Mouse (Mus musculus): ENCODE data around the gene Zfp36. TPM values are rescaled to one million over a fixed set of nuclear protein-coding genes. Genes with fewer than 3 reads are reported as not detected.
A peak's percentile ranks its signal among the peaks of the same experiment; 100 is the strongest.

The Zfp36 gene
- polyA plus RNA-seq, 1 experiment from 2014 or later: 10.8 TPM

GRCm38 (mm10) chr7:28339213-28339917, 40.7 kb downstream of the Zfp36 start:
- H3K27ac ChIP-seq (ENCODE audit: low read length): peak overlapping the region; percentile 97
- peaks cover 26% of the 10 kb centered on the region for H3K4me1 ChIP-seq (ENCODE audit: control insufficient read depth, low read depth, low read length)
- no peaks in the 10 kb centered on the region for H3K27me3 ChIP-seq (ENCODE audit: control insufficient read depth, insufficient read depth, low read depth, low read length)
- peak overlapping the region; percentile 99 for H3K4me3 ChIP-seq (ENCODE audit: low read depth, low read length)
- no peaks in the 10 kb centered on the region for H3K9me3 ChIP-seq (replicated peaks; ENCODE audit: control insufficient read depth, low read length)
- peak overlapping the region; percentile 87 for H3K4me2 ChIP-seq (ENCODE audit: low read depth, low read length)
- no peaks in the 10 kb centered on the region; the same call in 1 of the 2 replicates for H3K36me3 ChIP-seq (ENCODE audit: control insufficient read depth, insufficient read depth)
- WGBS (ENCODE audit: insufficient replicate concordance): 31% methylated on average over 19 of the region's 19 CpGs
- ATAC-seq (ENCODE audit: low read depth): no peak
- peak overlapping the region; percentile 69 for H3K9ac ChIP-seq (ENCODE audit: low read depth, low read length)

DNA sequence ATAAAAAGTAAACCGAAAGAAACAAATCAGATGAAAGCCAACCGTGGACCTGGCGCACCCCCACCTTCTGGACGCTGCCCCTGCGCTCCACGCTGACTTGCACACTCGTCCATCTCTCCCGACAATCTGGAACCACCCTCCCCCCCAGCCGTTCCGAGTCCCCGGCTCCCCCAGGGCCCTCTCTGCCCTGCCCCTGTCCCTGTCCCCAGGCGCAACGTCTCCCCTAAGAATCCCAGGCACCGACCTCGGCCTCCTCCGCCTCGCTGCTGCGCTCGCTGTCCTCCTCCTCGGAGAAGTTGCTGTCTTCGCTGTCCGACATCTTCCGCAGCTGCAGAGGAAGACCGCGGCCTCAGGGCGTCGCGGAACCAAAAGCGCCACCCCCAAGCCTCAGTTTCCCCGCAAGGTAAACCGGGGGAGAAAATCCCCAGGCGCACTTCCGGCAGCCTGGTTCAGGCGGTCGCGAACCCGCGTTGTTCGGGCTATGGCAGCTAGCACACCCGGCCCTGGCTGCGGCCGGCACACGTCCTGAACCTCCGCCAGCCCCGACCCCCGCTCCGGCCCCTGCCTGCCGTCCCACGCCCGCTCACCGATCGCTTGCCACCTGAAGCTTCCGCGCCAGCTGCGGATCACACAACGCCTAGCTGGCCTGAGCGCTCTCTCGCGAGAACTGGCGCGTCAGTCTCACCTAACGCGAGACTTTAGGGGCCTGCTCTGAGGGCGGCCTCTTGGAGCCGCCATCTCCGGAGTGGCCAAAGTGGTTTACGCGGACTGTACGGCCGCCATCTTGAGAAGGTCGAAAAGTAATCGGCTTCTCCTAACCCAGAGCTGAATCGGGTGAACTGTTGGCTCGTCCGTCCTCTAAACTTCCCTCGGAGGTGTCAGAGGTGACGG, 41.7 kb downstream of the Zfp36 start, which contains the start of gene Supt5:
TSS of gene Supt5 (minus strand) at position 639 of the 891 bp plus-strand sequence.
- ATAC-seq (ENCODE audit: low read depth): peak; percentile 97
- H3K27ac ChIP-seq (ENCODE audit: low read length): peak within 1 kb of the TSS; percentile 97

DNA sequence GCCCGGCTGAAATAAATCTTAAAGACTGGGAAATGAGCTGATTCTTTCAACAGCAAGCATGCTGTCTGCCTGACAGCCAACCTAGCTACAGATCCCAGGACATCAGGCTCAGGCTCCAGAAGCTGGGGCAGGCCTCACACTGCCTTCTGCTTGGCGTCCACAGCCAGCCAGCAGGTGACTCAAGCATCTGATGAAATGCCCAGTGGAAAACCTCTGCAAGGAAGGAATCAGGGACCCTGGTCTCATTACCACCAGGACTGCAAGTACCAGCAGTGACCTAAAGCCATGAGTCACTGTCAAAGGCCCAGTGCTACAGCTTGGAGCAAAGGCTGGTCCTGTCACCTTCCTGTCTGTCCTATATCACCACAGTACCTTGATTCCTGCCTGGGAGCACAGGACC, 44.6 kb downstream of the Zfp36 start:
- Histone ChIP-seq H3K27ac (ENCODE audit: low read length) (no peak overlapping the region), H3K9me3 (replicated peaks; ENCODE audit: control insufficient read depth, low read length) (no peaks in the 10 kb centered on the region), H3K27me3 (ENCODE audit: control insufficient read depth, insufficient read depth, low read depth, low read length) (no peaks in the 10 kb centered on the region), H3K4me2 (ENCODE audit: low read depth, low read length) (no peak overlapping the region), H3K4me1 (ENCODE audit: control insufficient read depth, low read depth, low read length) (peaks cover 15% of the 10 kb centered on the region), H3K4me3 (ENCODE audit: low read depth, low read length) (no peak overlapping the region), H3K9ac (ENCODE audit: low read depth, low read length) (no peak overlapping the region), H3K36me3 (ENCODE audit: control insufficient read depth, insufficient read depth) (peaks cover 9% of the 10 kb centered on the region)
- no peak for ATAC-seq (ENCODE audit: low read depth)
- WGBS (ENCODE audit: insufficient replicate concordance): 82% methylated on average over 2 of the region's 2 CpGs

More for the DNA sequence above, 41.7 kb downstream of the Zfp36 start, which contains the start of gene Supt5:
- Histone ChIP-seq H3K4me1 (ENCODE audit: control insufficient read depth, low read depth, low read length) (peaks cover 26% of the 10 kb centered on the region), H3K9me3 (replicated peaks; ENCODE audit: control insufficient read depth, low read length) (no peaks in the 10 kb centered on the region), H3K9ac (ENCODE audit: low read depth, low read length) (peak within 1 kb of the TSS; percentile 97), H3K36me3 (ENCODE audit: control insufficient read depth, insufficient read depth) (no peaks in the 10 kb centered on the region; the same call in 1 of the 2 replicates), H3K4me3 (ENCODE audit: low read depth, low read length) (peak within 1 kb of the TSS; percentile 99), H3K4me2 (ENCODE audit: low read depth, low read length) (peak within 1 kb of the TSS; percentile 87), H3K27me3 (ENCODE audit: control insufficient read depth, insufficient read depth, low read depth, low read length) (no peaks in the 10 kb centered on the region)
- under 1% methylated on average over 77 of the region's 77 CpGs for WGBS (ENCODE audit: insufficient replicate concordance)

GRCm38 (mm10) chr7:28334534-28334933, 45.5 kb downstream of the Zfp36 start:
- H3K27me3 ChIP-seq (ENCODE audit: control insufficient read depth, insufficient read depth, low read depth, low read length): no peaks in the 10 kb centered on the region
- no peak overlapping the region for H3K27ac ChIP-seq (ENCODE audit: low read length)
- no peak overlapping the region for H3K4me3 ChIP-seq (ENCODE audit: low read depth, low read length)
- H3K9ac ChIP-seq (ENCODE audit: low read depth, low read length): no peak overlapping the region
- H3K9me3 ChIP-seq (replicated peaks; ENCODE audit: control insufficient read depth, low read length): no peaks in the 10 kb centered on the region
- H3K4me2 ChIP-seq (ENCODE audit: low read depth, low read length): no peak overlapping the region
- ATAC-seq (ENCODE audit: low read depth): no peak
- 80% methylated on average over 4 of the region's 4 CpGs for WGBS (ENCODE audit: insufficient replicate concordance)
- peaks cover 15% of the 10 kb centered on the region for H3K36me3 ChIP-seq (ENCODE audit: control insufficient read depth, insufficient read depth)
- peaks cover 14% of the 10 kb centered on the region for H3K4me1 ChIP-seq (ENCODE audit: control insufficient read depth, low read depth, low read length)

GRCm38 (mm10) chr7:28328260-28328659, 51.8 kb downstream of the Zfp36 start:
- peak; percentile 51; the same call in 1 of the 2 replicates for ATAC-seq (ENCODE audit: low read depth)
- no peaks in the 10 kb centered on the region for H3K4me1 ChIP-seq (ENCODE audit: control insufficient read depth, low read depth, low read length)
- no peak overlapping the region for H3K27ac ChIP-seq (ENCODE audit: low read length)
- H3K9ac ChIP-seq (ENCODE audit: low read depth, low read length): no peak overlapping the region
- H3K36me3 ChIP-seq (ENCODE audit: control insufficient read depth, insufficient read depth): peaks cover 46% of the 10 kb centered on the region
- H3K4me2 ChIP-seq (ENCODE audit: low read depth, low read length): no peak overlapping the region
- WGBS (ENCODE audit: insufficient replicate concordance): 78% methylated on average over 2 of the region's 2 CpGs
- H3K9me3 ChIP-seq (replicated peaks; ENCODE audit: control insufficient read depth, low read length): no peaks in the 10 kb centered on the region
- no peaks in the 10 kb centered on the region for H3K27me3 ChIP-seq (ENCODE audit: control insufficient read depth, insufficient read depth, low read depth, low read length)
- H3K4me3 ChIP-seq (ENCODE audit: low read depth, low read length): no peak overlapping the region

Other genes starting within 250 kb of the Zfp36 start
- 39.3 and 39.7 TPM in 2 replicates for gene Fbl, start 210.5 kb downstream of the Zfp36 start, polyA plus RNA-seq (2015; fragmentation: Nextera tagmentation; extraction: Ambion mirVana)
- gene Dyrk1b, start 200.8 kb downstream of the Zfp36 start, polyA plus RNA-seq (2015; fragmentation: Nextera tagmentation; extraction: Ambion mirVana): 2.1 and 2.7 TPM in 2 replicates
- 0.15 and 0.29 TPM in 2 replicates for gene Eid2, start 112.4 kb downstream of the Zfp36 start, polyA plus RNA-seq (2015; fragmentation: Nextera tagmentation; extraction: Ambion mirVana)
- gene Eid2b, start 102.5 kb downstream of the Zfp36 start, polyA plus RNA-seq (2015; fragmentation: Nextera tagmentation; extraction: Ambion mirVana): 1.3 and 1.6 TPM in 2 replicates
- gene Selenov, start 89.1 kb downstream of the Zfp36 start, polyA plus RNA-seq (2015; fragmentation: Nextera tagmentation; extraction: Ambion mirVana): not detected in 2 replicates
- gene Dll3, start 78.0 kb downstream of the Zfp36 start, polyA plus RNA-seq (2015; fragmentation: Nextera tagmentation; extraction: Ambion mirVana): not detected in 2 replicates
- 66.1 and 67.9 TPM in 2 replicates for gene Timm50, start 68.2 kb downstream of the Zfp36 start, polyA plus RNA-seq (2015; fragmentation: Nextera tagmentation; extraction: Ambion mirVana)
- 31.3 and 34.0 TPM in 2 replicates for gene Supt5, start 41.5 kb downstream of the Zfp36 start, polyA plus RNA-seq (2015; fragmentation: Nextera tagmentation; extraction: Ambion mirVana)
- 531 and 598 TPM in 2 replicates for gene Rps16, start 29.6 kb downstream of the Zfp36 start, polyA plus RNA-seq (2015; fragmentation: Nextera tagmentation; extraction: Ambion mirVana)
- gene Plekhg2, start 7.7 kb downstream of the Zfp36 start, polyA plus RNA-seq (2015; fragmentation: Nextera tagmentation; extraction: Ambion mirVana): 4.8 and 6.3 TPM in 2 replicates
- 20.5 and 21.6 TPM in 2 replicates for gene Med29, start 12.5 kb upstream of the Zfp36 start, polyA plus RNA-seq (2015; fragmentation: Nextera tagmentation; extraction: Ambion mirVana)
- 24.7 and 25.8 TPM in 2 replicates for gene Paf1, start 12.7 kb upstream of the Zfp36 start, polyA plus RNA-seq (2015; fragmentation: Nextera tagmentation; extraction: Ambion mirVana)
- gene Gmfg, start 57.2 kb upstream of the Zfp36 start, polyA plus RNA-seq (2015; fragmentation: Nextera tagmentation; extraction: Ambion mirVana): 35.6 and 38.6 TPM in 2 replicates
- 0.12 and 0.15 TPM in 2 replicates for gene Lrfn1, start 71.7 kb upstream of the Zfp36 start, polyA plus RNA-seq (2015; fragmentation: Nextera tagmentation; extraction: Ambion mirVana)
- gene Ifnl2, start 130.2 kb upstream of the Zfp36 start, polyA plus RNA-seq (2015; fragmentation: Nextera tagmentation; extraction: Ambion mirVana): not detected in 2 replicates
- not detected in 2 replicates for gene Ifnl3, start 142.6 kb upstream of the Zfp36 start, polyA plus RNA-seq (2015; fragmentation: Nextera tagmentation; extraction: Ambion mirVana)
- 0.53 and 2.5 TPM in 2 replicates for gene Sycn, start 160.6 kb upstream of the Zfp36 start, polyA plus RNA-seq (2015; fragmentation: Nextera tagmentation; extraction: Ambion mirVana)
- not detected in 2 replicates for gene Nccrp1, start 167.0 kb upstream of the Zfp36 start, polyA plus RNA-seq (2015; fragmentation: Nextera tagmentation; extraction: Ambion mirVana)
- 2.5 and 3.5 TPM in 2 replicates for gene Samd4b, start 217.9 kb upstream of the Zfp36 start, polyA plus RNA-seq (2015; fragmentation: Nextera tagmentation; extraction: Ambion mirVana)
- 16.4 and 17.5 TPM in 2 replicates for gene Pak4, start 217.9 kb upstream of the Zfp36 start, polyA plus RNA-seq (2015; fragmentation: Nextera tagmentation; extraction: Ambion mirVana)